Mouse (Mus musculus) forebrain, embryonic 14.5 days (tissue): ENCODE data around the gene Kcnh7. TPM values are rescaled to one million over a fixed set of nuclear protein-coding genes. Genes with fewer than 3 reads are reported as not detected.

Experiments used
- ATAC-seq: fragments of 200-750 bp; cut with Nextera tagmentation; 2 replicates; pipeline ENCODE4 v1.8.0; 2017; ENCODE audit warnings: mild to moderate bottlenecking, moderate library complexity
- DNase-seq: peaks from one replicate; pipeline ENCODE4 v3.0.0-alpha.2; 2015; ENCODE audit warnings: low spot score
- H3K27ac ChIP-seq: fragments of 300-500 bp; sonication (generic); 2 replicates; pipeline ENCODE4 v1.5.1; 2014; ENCODE audit warnings: low read depth, mild to moderate bottlenecking, control low read depth, low read length, moderate library complexity
- H3K27me3 ChIP-seq: fragments of 300-500 bp; sonication (generic); replicated peaks from 2 replicates; pipeline ENCODE4 v1.6.1; 2014; ENCODE audit warnings: low read length, control low read depth, mixed read lengths; ENCODE audit not compliant: control insufficient read depth, insufficient read depth
- H3K36me3 ChIP-seq: fragments of 300-500 bp; sonication (generic); 2 replicates; pipeline ENCODE4 v1.6.1; 2014; ENCODE audit warnings: low read length, control low read depth; ENCODE audit not compliant: control insufficient read depth, insufficient read depth
- H3K4me1 ChIP-seq: fragments of 300-500 bp; sonication (generic); 2 replicates; pipeline ENCODE4 v1.6.1; 2014; ENCODE audit warnings: antibody characterized with exemption, low read length, control low read depth; ENCODE audit not compliant: control insufficient read depth, insufficient read depth
- H3K4me2 ChIP-seq: fragments of 300-500 bp; sonication (generic); 2 replicates; pipeline ENCODE4 v1.6.1; 2014; ENCODE audit warnings: mild to moderate bottlenecking, control low read depth, low read length
- H3K4me3 ChIP-seq: fragments of 300-500 bp; sonication (generic); 2 replicates; pipeline ENCODE4 v1.5.1; 2014; ENCODE audit warnings: low read depth, low read length, control low read depth
- H3K9ac ChIP-seq: fragments of 300-500 bp; sonication (generic); 2 replicates; pipeline ENCODE4 v1.6.1; 2014; ENCODE audit warnings: mild to moderate bottlenecking, low read length, control low read depth, moderate library complexity
- H3K9me3 ChIP-seq: fragments of 300-500 bp; sonication (generic); replicated peaks from 2 replicates; pipeline ENCODE4 v1.6.1; 2016; ENCODE audit warnings: low read length, control low read depth, mixed read lengths; ENCODE audit not compliant: control insufficient read depth
- WGBS: fragments of 180-500 bp; shearing (Covaris S2); extraction: QIAGEN DNeasy Blood & Tissue Kit; methylation state at CpG from one replicate; pipeline ENCODE4 v1.1.7; 2014; 5-methylcytosine and 5-hydroxymethylcytosine counted together
- polyA plus RNA-seq: library from polyadenylated mRNA; unstranded; fragments of >200 nt; fragmentation: Nextera tagmentation; extraction: Ambion mirVana; gene quantifications from 2 replicates; pipeline ENCODE4 v1.2.1, GENCODE M21; 2014

The Kcnh7 gene
- polyA plus RNA-seq, 1 experiment from 2014 or later = 6.1 TPM

GRCm38 (mm10) chr2:62807476-62807882 is 376.6 kb downstream of the Kcnh7 start:
- H3K27me3 ChIP-seq = no peaks in the 10 kb centered on the region
- ATAC-seq = peak; percentile 97
- no peak overlapping the region for H3K9ac ChIP-seq
- no peaks in the 10 kb centered on the region for H3K9me3 ChIP-seq
- 2% methylated on average over 3 of the region's 3 CpGs for WGBS
- no peak overlapping the region for H3K4me3 ChIP-seq
- no peaks in the 10 kb centered on the region for H3K36me3 ChIP-seq
- peak; percentile 97 for DNase-seq
- peak overlapping the region; percentile 33 for H3K4me2 ChIP-seq
- H3K27ac ChIP-seq = peak overlapping the region; percentile 90
- H3K4me1 ChIP-seq = peaks cover 18% of the 10 kb centered on the region

DNA sequence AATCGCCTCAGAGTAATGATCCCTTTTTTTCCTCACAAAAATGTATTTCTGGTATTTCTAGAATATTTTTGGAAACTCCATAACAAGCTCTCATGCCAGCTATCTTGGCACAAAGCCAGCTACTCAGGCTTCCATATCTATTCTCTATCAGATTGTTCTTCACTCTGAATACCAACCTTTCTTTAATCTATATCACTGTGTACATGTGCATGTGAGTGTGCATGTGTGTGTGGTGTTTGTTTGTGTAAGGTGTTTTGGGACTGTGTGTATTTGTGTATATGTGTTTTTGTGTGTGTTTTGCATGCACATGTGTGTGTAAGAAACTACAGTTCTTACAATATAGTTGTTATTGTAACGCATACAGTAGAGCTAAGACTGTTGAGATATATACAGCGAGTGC is 377.2 kb downstream of the Kcnh7 start:
- Histone ChIP-seq H3K9ac (no peak overlapping the region), H3K4me1 (peaks cover 18% of the 10 kb centered on the region)
- DNase-seq = peak; percentile 61

DNA sequence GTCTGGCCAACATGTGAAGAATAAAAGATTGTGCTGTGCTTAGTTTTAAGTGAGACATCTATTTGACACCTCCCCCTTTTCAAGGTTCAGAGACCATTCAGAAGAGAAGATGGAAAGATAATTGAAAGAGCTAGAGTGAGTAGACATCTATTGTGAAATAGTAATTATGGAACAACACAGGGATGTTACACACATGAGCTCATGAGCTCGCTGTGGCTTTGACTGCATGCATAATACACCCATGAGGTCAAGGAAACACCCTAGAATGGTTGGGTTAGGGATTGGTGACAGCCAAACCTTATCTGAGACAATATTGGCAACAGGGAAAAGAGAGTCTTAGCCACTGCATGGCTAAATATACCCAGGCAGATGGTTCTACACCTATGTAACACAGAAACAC is 380.1 kb downstream of the Kcnh7 start:
- Histone ChIP-seq H3K27ac (no peak overlapping the region), H3K4me3 (no peak overlapping the region), H3K4me2 (no peak overlapping the region), H3K36me3 (no peaks in the 10 kb centered on the region), H3K27me3 (no peaks in the 10 kb centered on the region), H3K4me1 (peaks cover 14% of the 10 kb centered on the region; the same call in 1 of the 2 replicates), H3K9ac (no peak overlapping the region), H3K9me3 (no peaks in the 10 kb centered on the region)
- WGBS = 69% methylated on average over 1 of the region's 1 CpGs
- ATAC-seq (no peak), DNase-seq (no peak)

More for the DNA sequence above, 377.2 kb downstream of the Kcnh7 start:
- peak; percentile 27 for ATAC-seq
- no peaks in the 10 kb centered on the region for H3K27me3 ChIP-seq
- 36% methylated on average over 3 of the region's 3 CpGs for WGBS
- H3K36me3 ChIP-seq = no peaks in the 10 kb centered on the region
- H3K27ac ChIP-seq = peak overlapping the region; percentile 90
- no peaks in the 10 kb centered on the region for H3K9me3 ChIP-seq
- H3K4me2 ChIP-seq = peak overlapping the region; percentile 33
- no peak overlapping the region for H3K4me3 ChIP-seq

GRCm38 (mm10) chr2:62784460-62785038 is 399.5 kb downstream of the Kcnh7 start:
- Histone ChIP-seq H3K36me3 (no peaks in the 10 kb centered on the region), H3K9me3 (no peaks in the 10 kb centered on the region), H3K4me3 (no peak overlapping the region), H3K27ac (no peak overlapping the region), H3K27me3 (no peaks in the 10 kb centered on the region), H3K4me2 (no peak overlapping the region), H3K9ac (no peak overlapping the region), H3K4me1 (no peaks in the 10 kb centered on the region)
- 81% methylated on average over 2 of the region's 2 CpGs for WGBS
- ATAC-seq = no peak
- DNase-seq = no peak

- H3K36me3 ChIP-seq = no peaks in the 10 kb centered on the region
- H3K27me3 ChIP-seq = no peaks in the 10 kb centered on the region
- no peak overlapping the region for H3K4me3 ChIP-seq
- no peak for DNase-seq
- 88% methylated on average over 2 of the region's 2 CpGs for WGBS
- no peaks in the 10 kb centered on the region for H3K9me3 ChIP-seq
- no peaks in the 10 kb centered on the region for H3K4me1 ChIP-seq
- no peak overlapping the region for H3K27ac ChIP-seq
- no peak overlapping the region for H3K4me2 ChIP-seq
- no peak overlapping the region for H3K9ac ChIP-seq
- ATAC-seq = no peak
These were observed 437.8 kb downstream of the Kcnh7 start for GRCm38 (mm10) chr2:62746256-62746655.

DNA sequence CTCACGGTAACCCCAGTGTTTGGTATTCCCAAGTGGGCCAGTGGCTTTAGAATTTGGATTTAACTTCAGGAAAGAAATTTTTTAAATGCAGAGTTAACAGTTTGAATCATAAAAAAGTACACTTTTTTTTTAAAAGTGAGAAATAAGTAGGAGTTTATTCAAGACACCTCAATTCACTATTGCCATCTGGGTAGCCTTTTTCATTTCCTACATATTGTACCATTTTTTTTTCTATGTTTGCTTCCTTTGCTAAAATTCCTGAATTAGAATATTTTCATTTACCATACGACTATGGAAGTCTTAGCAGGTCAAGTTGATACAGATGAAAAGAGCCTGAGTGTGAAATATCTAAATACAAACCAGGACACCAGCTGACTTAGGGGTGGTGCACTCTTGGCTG is 441.0 kb downstream of the Kcnh7 start:
- Histone ChIP-seq H3K27ac (no peak overlapping the region), H3K9me3 (no peaks in the 10 kb centered on the region), H3K4me3 (no peak overlapping the region), H3K4me1 (no peaks in the 10 kb centered on the region), H3K9ac (no peak overlapping the region), H3K36me3 (no peaks in the 10 kb centered on the region), H3K27me3 (no peaks in the 10 kb centered on the region), H3K4me2 (no peak overlapping the region)
- WGBS = 84% methylated on average over 2 of the region's 2 CpGs
- ATAC-seq = no peak
- no peak for DNase-seq

- H3K9ac ChIP-seq = no peak overlapping the region
- H3K4me2 ChIP-seq = no peak overlapping the region
- ATAC-seq (no peak), DNase-seq (no peak)
- no peaks in the 10 kb centered on the region for H3K27me3 ChIP-seq
- H3K36me3 ChIP-seq = no peaks in the 10 kb centered on the region
- H3K4me3 ChIP-seq = no peak overlapping the region
- H3K27ac ChIP-seq = no peak overlapping the region
- no peaks in the 10 kb centered on the region for H3K4me1 ChIP-seq
- no peaks in the 10 kb centered on the region for H3K9me3 ChIP-seq
- 91% methylated on average over 1 of the region's 1 CpGs for WGBS
These were observed 453.4 kb downstream of the Kcnh7 start for GRCm38 (mm10) chr2:62730671-62731070.

- Histone ChIP-seq H3K36me3 (no peaks in the 10 kb centered on the region), H3K9ac (no peak overlapping the region), H3K4me1 (no peaks in the 10 kb centered on the region), H3K27ac (no peak overlapping the region), H3K4me3 (no peak overlapping the region), H3K9me3 (no peaks in the 10 kb centered on the region), H3K27me3 (no peaks in the 10 kb centered on the region), H3K4me2 (no peak overlapping the region)
- WGBS = 95% methylated on average over 2 of the region's 2 CpGs
- no peak for DNase-seq
- ATAC-seq = no peak
These were observed 456.4 kb downstream of the Kcnh7 start for GRCm38 (mm10) chr2:62727732-62728131.

DNA sequence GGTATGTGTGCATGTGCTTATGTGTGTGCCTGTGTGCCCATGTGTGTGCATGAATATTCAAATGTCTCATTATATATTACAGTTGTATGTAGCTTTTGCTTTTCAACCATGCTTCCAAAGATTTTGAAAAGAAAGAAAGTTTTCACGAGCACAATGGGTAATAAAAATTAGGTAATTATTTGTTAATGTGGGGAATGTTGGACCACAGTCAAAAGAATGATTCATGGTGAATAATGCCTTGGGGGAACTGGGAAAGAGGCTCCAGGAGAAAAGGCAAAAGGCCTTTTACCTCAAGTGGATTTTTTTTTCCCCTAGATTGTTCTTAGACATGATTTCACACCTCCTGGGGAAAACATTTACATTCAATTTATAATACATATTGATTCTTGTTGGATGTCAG is 458.1 kb downstream of the Kcnh7 start:
- DNase-seq = no peak
- H3K27ac ChIP-seq = no peak overlapping the region
- H3K27me3 ChIP-seq = no peaks in the 10 kb centered on the region
- no peak overlapping the region for H3K4me2 ChIP-seq
- H3K9me3 ChIP-seq = no peaks in the 10 kb centered on the region
- H3K9ac ChIP-seq = no peak overlapping the region
- ATAC-seq = no peak
- no peak overlapping the region for H3K4me3 ChIP-seq
- no peaks in the 10 kb centered on the region for H3K36me3 ChIP-seq
- 40% methylated on average over 1 of the region's 1 CpGs for WGBS
- no peaks in the 10 kb centered on the region for H3K4me1 ChIP-seq
